ENCODE assay signal across 8 mouse cellular contexts in genomic region chr10:79803716-79804323, GRCm38 (mm10). TPM values are rescaled to one million over a fixed set of nuclear protein-coding genes. Genes with fewer than 3 reads are reported as not detected.
DNase-seq lines count a peak whose midpoint lies in the region; ATAC-seq lines count a peak whose summit lies in the region.

No protein-coding gene starts in this region.

- no peak overlapping the region for H3K4me2 ChIP-seq in liver, embryonic 15.5 days
- peak overlapping the region; percentile 26; the same call in 1 of the 2 replicates for H3K4me2 ChIP-seq in stomach, embryonic 15.5 days

- WGBS in heart, embryonic 10.5 days, result 15% methylated on average over 29 of the region's 29 CpGs
- WGBS in liver, embryonic 15.5 days (ENCODE audit: insufficient replicate concordance), result 43% methylated on average over 29 of the region's 29 CpGs
- WGBS in stomach, embryonic 15.5 days, result 23% methylated on average over 29 of the region's 29 CpGs

- H3K27me3 ChIP-seq in heart, embryonic 10.5 days (ENCODE audit: insufficient read depth, poor library complexity, severe bottlenecking), result no peaks in the 10 kb centered on the region
- H3K27me3 ChIP-seq in liver, embryonic 15.5 days, result no peaks in the 10 kb centered on the region
- H3K27me3 ChIP-seq in stomach, embryonic 15.5 days (replicated peaks), result no peaks in the 10 kb centered on the region

- H3K4me1 ChIP-seq in heart, embryonic 10.5 days, result peaks cover 69% of the 10 kb centered on the region
- peaks cover 60% of the 10 kb centered on the region for H3K4me1 ChIP-seq in liver, embryonic 15.5 days (replicated peaks)
- H3K4me1 ChIP-seq in stomach, embryonic 15.5 days, result peaks cover 29% of the 10 kb centered on the region

- no peaks in the 10 kb centered on the region for H3K9me3 ChIP-seq in heart, embryonic 10.5 days
- no peaks in the 10 kb centered on the region for H3K9me3 ChIP-seq in liver, embryonic 15.5 days (replicated peaks)
- H3K9me3 ChIP-seq in stomach, embryonic 15.5 days, result no peaks in the 10 kb centered on the region

- peak overlapping the region; percentile 76 for H3K27ac ChIP-seq in heart, embryonic 10.5 days
- H3K27ac ChIP-seq in liver, embryonic 15.5 days (replicated peaks), result 0 out of 2 replicates have a peak overlapping the region, but pooled peaks have one; percentile 19
- H3K27ac ChIP-seq in stomach, embryonic 15.5 days, result 0 out of 2 replicates have a peak overlapping the region, but pooled peaks have one; percentile 36

- peaks cover 11% of the 10 kb centered on the region for H3K36me3 ChIP-seq in heart, embryonic 10.5 days
- H3K36me3 ChIP-seq in liver, embryonic 15.5 days (replicated peaks), result no peaks in the 10 kb centered on the region
- H3K36me3 ChIP-seq in stomach, embryonic 15.5 days, result no peaks in the 10 kb centered on the region

- ATAC-seq in liver, embryonic 15.5 days (ENCODE audit: insufficient read depth), result no peak; the same call in 1 of the 2 replicates
- ATAC-seq in stomach, embryonic 15.5 days (ENCODE audit: insufficient read depth, low FRiP score, low read depth), result peak; percentile 28; the same call in 1 of the 2 replicates

- peak overlapping the region; percentile 34; the same call in 1 of the 2 replicates for H3K4me3 ChIP-seq in heart, embryonic 10.5 days
- H3K4me3 ChIP-seq in liver, embryonic 15.5 days (replicated peaks), result no peak overlapping the region
- H3K4me3 ChIP-seq in stomach, embryonic 15.5 days (replicated peaks), result no peak overlapping the region

- DNase-seq in gastrocnemius, postnatal 10 days, result peak; percentile 53
- DNase-seq in gastrocnemius, postnatal 14 days, result no peak
- DNase-seq in cerebellum, postnatal 4 days (ENCODE audit: low spot score in 2 of 2), result peak; percentile 72 to 87
- DNase-seq in heart, embryonic 10.5 days (ENCODE audit: low spot score), result no peak
- DNase-seq in layer of hippocampus, adult 11-12 months (ENCODE audit: low spot score), result peak; percentile 91
- DNase-seq in thymus, adult 18-20 months, result no peak

- no peak overlapping the region for H3K9ac ChIP-seq in liver, embryonic 15.5 days
- no peak overlapping the region for H3K9ac ChIP-seq in stomach, embryonic 15.5 days

- intact Hi-C loops in gastrocnemius, postnatal 14 days (cut with DNase I; ENCODE audit: low total_unique reads), result no loop called here

RNA-seq across cellular contexts. Expression of gene Palm, which starts 10.4 kb away (rescaled TPM):
- total RNA-seq in gastrocnemius, postnatal 10 days (2021), result 10 to 100 TPM; 26.6 to 36.8 TPM
- total RNA-seq in gastrocnemius, postnatal 14 days (2021), result 10 to 100 TPM; 25.7 to 33.5 TPM
- polyA plus RNA-seq in heart, embryonic 10.5 days (2016; fragmentation: Nextera tagmentation; extraction: Ambion mirVana), result 80.7 and 83.1 TPM in 2 replicates
- polyA plus RNA-seq in liver, embryonic 15.5 days (2015; fragmentation: Nextera tagmentation; extraction: Ambion mirVana), result 8.8 and 9.2 TPM in 2 replicates
- polyA plus RNA-seq in stomach, embryonic 15.5 days (2015; fragmentation: Nextera tagmentation; extraction: Ambion mirVana), result 53.3 and 54.1 TPM in 2 replicates

RNA-seq across cellular contexts. Expression of gene Prss57, which starts 13.1 kb away (rescaled TPM):
- total RNA-seq in gastrocnemius, postnatal 10 days (2021), result under 1 TPM in 1 of 2 experiments, not detected in 1; 0.11 TPM
- not detected for total RNA-seq in gastrocnemius, postnatal 14 days (2021)
- polyA plus RNA-seq in heart, embryonic 10.5 days (2016; fragmentation: Nextera tagmentation; extraction: Ambion mirVana), result not detected in 2 replicates
- polyA plus RNA-seq in liver, embryonic 15.5 days (2015; fragmentation: Nextera tagmentation; extraction: Ambion mirVana), result 7.0 and 7.1 TPM in 2 replicates
- polyA plus RNA-seq in stomach, embryonic 15.5 days (2015; fragmentation: Nextera tagmentation; extraction: Ambion mirVana), result 0.23 and 0.31 TPM in 2 replicates

RNA-seq across cellular contexts. Expression of gene Misp, which starts 17.0 kb away (rescaled TPM):
- under 1 TPM in 1 of 2 experiments, not detected in 1; 0.54 TPM for total RNA-seq in gastrocnemius, postnatal 10 days (2021)
- under 1 TPM in 1 of 2 experiments, not detected in 1; 0.35 TPM for total RNA-seq in gastrocnemius, postnatal 14 days (2021)
- 0.21 and 0.82 TPM in 2 replicates for polyA plus RNA-seq in heart, embryonic 10.5 days (2016; fragmentation: Nextera tagmentation; extraction: Ambion mirVana)
- 0.50 TPM in 2 replicates for polyA plus RNA-seq in liver, embryonic 15.5 days (2015; fragmentation: Nextera tagmentation; extraction: Ambion mirVana)
- 50.0 and 67.2 TPM in 2 replicates for polyA plus RNA-seq in stomach, embryonic 15.5 days (2015; fragmentation: Nextera tagmentation; extraction: Ambion mirVana)

RNA-seq across cellular contexts. Expression of gene Fstl3, which starts 26.7 kb away (rescaled TPM):
- 1 to 10 TPM; 1.1 to 1.6 TPM for total RNA-seq in gastrocnemius, postnatal 10 days (2021)
- total RNA-seq in gastrocnemius, postnatal 14 days (2021), result 1 to 10 TPM; 1.3 to 2.2 TPM
- 7.9 and 8.0 TPM in 2 replicates for polyA plus RNA-seq in heart, embryonic 10.5 days (2016; fragmentation: Nextera tagmentation; extraction: Ambion mirVana)
- 0.71 and 1.0 TPM in 2 replicates for polyA plus RNA-seq in liver, embryonic 15.5 days (2015; fragmentation: Nextera tagmentation; extraction: Ambion mirVana)
- 14.8 and 15.5 TPM in 2 replicates for polyA plus RNA-seq in stomach, embryonic 15.5 days (2015; fragmentation: Nextera tagmentation; extraction: Ambion mirVana)

RNA-seq across cellular contexts. Expression of gene Rnf126, which starts 37.1 kb away (rescaled TPM):
- 10 to 100 TPM; 35.2 to 36.1 TPM for total RNA-seq in gastrocnemius, postnatal 10 days (2021)
- total RNA-seq in gastrocnemius, postnatal 14 days (2021), result 10 to 100 TPM; 25.9 to 30.6 TPM
- polyA plus RNA-seq in heart, embryonic 10.5 days (2016; fragmentation: Nextera tagmentation; extraction: Ambion mirVana), result 84.4 and 113 TPM in 2 replicates
- 39.6 and 42.0 TPM in 2 replicates for polyA plus RNA-seq in liver, embryonic 15.5 days (2015; fragmentation: Nextera tagmentation; extraction: Ambion mirVana)
- 87.8 and 88.1 TPM in 2 replicates for polyA plus RNA-seq in stomach, embryonic 15.5 days (2015; fragmentation: Nextera tagmentation; extraction: Ambion mirVana)

Comparison
In these comparisons a context has a peak if more than half of its experiments do, and no peak if none do; other contexts are left out.
1. DNase-seq: peak in gastrocnemius, postnatal 10 days (single experiment), cerebellum, postnatal 4 days (2 of 2) and layer of hippocampus, adult 11-12 months (single experiment); none in gastrocnemius, postnatal 14 days (single experiment), heart, embryonic 10.5 days (single experiment) and thymus, adult 18-20 months (0 of 2).
2. H3K27ac ChIP-seq: peak in every context shown above with its lines; median percentile 76 in heart, embryonic 10.5 days; 36 in stomach, embryonic 15.5 days; 19 in liver, embryonic 15.5 days.
3. RNA of gene Misp, which starts 17.0 kb away (polyA plus RNA-seq): 50.0 to 67.2 TPM in stomach, embryonic 15.5 days; 0.21 to 0.82 TPM in heart, embryonic 10.5 days and 0.50 TPM in liver, embryonic 15.5 days; every median in the first group is over 10 times any median in the second.